Mouse (Mus musculus) kidney, adult 2 months (tissue): ENCODE data around the gene Cd200r4.

Experiments used
- CTCF ChIP-seq: fragments of 200-500 bp; conservative IDR thresholded peaks from 2 replicates; pipeline ENCODE4 v1.5.1; 2011; ENCODE audit warnings: low read depth, mild to moderate bottlenecking, control low read depth, low read length, moderate library complexity, mixed read lengths; ENCODE audit not compliant: insufficient read depth, insufficient read length
- POLR2A ChIP-seq: fragments of 200-500 bp; IDR thresholded peaks from one replicate; pipeline ENCODE4 v1.6.1; 2011; ENCODE audit warnings: low read depth, low read length, control low read depth

DNA sequence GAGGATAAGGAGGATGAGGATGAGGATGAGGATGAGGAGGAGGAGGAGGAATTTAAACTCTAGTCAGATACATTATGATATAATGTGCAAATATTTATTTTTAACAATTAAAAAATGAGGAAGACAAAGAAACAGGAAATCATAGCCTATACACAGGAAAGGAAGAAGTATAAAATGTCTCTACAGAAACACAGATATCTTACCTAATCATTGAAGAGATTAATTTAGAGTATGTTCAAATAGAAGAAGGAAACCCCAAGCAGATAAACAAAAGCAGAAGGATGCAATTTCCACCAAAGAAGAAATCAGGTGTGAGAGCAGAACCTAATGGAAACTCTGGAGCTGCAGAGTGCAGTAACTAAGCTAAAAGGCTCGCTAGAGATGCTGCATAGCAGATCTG, 6.5 kb downstream of the Cd200r4 start:
- TF ChIP-seq CTCF, result no peak
- no peak for TF ChIP-seq POLR2A
